Mouse (Mus musculus) kidney, embryonic 14.5 days (tissue): Measurements from ENCODE around the gene Gspt2. TPM values are rescaled to one million over a fixed set of nuclear protein-coding genes. Genes with fewer than 3 reads are reported as not detected.
"Not testable (repeated sequence)": the region's sequence is repeated elsewhere in the genome, so short reads cannot be mapped to it uniquely, and the experiment has no call there.

Experiments used
- ATAC-seq: fragments of 200-750 bp; cut with Nextera tagmentation; 2 replicates; pipeline ENCODE4 v1.8.0; 2017; ENCODE audit warnings: moderate number of reproducible peaks, mild to moderate bottlenecking, moderate TSS enrichment, moderate library complexity; ENCODE audit not compliant: low FRiP score, low TSS enrichment
- H3K27ac ChIP-seq: fragments of 300-500 bp; sonication (generic); 2 replicates; pipeline ENCODE4 v1.5.1; 2014; ENCODE audit warnings: low read depth, mild to moderate bottlenecking, low read length, moderate library complexity, mixed read lengths
- H3K27me3 ChIP-seq: fragments of 300-500 bp; sonication (generic); 2 replicates; pipeline ENCODE4 v1.6.1; 2014; ENCODE audit warnings: mild to moderate bottlenecking, low read length; ENCODE audit not compliant: control insufficient read depth, insufficient read depth
- H3K36me3 ChIP-seq: fragments of 300-500 bp; sonication (generic); 2 replicates; pipeline ENCODE4 v1.6.1; 2014; ENCODE audit warnings: low read length, mixed read lengths; ENCODE audit not compliant: control insufficient read depth, insufficient read depth
- H3K4me1 ChIP-seq: fragments of 300-500 bp; sonication (generic); 2 replicates; pipeline ENCODE4 v1.6.1; 2014; ENCODE audit warnings: low read length, mixed read lengths; ENCODE audit not compliant: control insufficient read depth, insufficient read depth
- H3K4me2 ChIP-seq: fragments of 300-500 bp; sonication (generic); replicated peaks from 2 replicates; pipeline ENCODE4 v1.6.1; 2014; ENCODE audit warnings: low read depth, mild to moderate bottlenecking, low read length
- H3K4me3 ChIP-seq: fragments of 300-500 bp; sonication (generic); 2 replicates; pipeline ENCODE4 v1.5.1; 2014; ENCODE audit warnings: mild to moderate bottlenecking, low read length
- H3K9ac ChIP-seq: fragments of 300-500 bp; sonication (generic); 2 replicates; pipeline ENCODE4 v1.6.1; 2014; ENCODE audit warnings: low read depth, mild to moderate bottlenecking, low read length, moderate library complexity
- H3K9me3 ChIP-seq: fragments of 300-500 bp; sonication (generic); 2 replicates; pipeline ENCODE4 v1.6.1; 2016; ENCODE audit warnings: low read length; ENCODE audit not compliant: control insufficient read depth
- WGBS: fragments of 180-500 bp; shearing (Covaris S2); extraction: QIAGEN DNeasy Blood & Tissue Kit; methylation state at CpG from one replicate; pipeline ENCODE4 v1.1.7; 2014; 5-methylcytosine and 5-hydroxymethylcytosine counted together
- polyA plus RNA-seq: library from polyadenylated mRNA; unstranded; fragments of >200 nt; fragmentation: Nextera tagmentation; extraction: Ambion mirVana; gene quantifications from 2 replicates; pipeline ENCODE4 v1.2.1, GENCODE M21; 2014

Gene Gspt2
- 4.6 and 7.3 TPM in 2 replicates for polyA plus RNA-seq

DNA sequence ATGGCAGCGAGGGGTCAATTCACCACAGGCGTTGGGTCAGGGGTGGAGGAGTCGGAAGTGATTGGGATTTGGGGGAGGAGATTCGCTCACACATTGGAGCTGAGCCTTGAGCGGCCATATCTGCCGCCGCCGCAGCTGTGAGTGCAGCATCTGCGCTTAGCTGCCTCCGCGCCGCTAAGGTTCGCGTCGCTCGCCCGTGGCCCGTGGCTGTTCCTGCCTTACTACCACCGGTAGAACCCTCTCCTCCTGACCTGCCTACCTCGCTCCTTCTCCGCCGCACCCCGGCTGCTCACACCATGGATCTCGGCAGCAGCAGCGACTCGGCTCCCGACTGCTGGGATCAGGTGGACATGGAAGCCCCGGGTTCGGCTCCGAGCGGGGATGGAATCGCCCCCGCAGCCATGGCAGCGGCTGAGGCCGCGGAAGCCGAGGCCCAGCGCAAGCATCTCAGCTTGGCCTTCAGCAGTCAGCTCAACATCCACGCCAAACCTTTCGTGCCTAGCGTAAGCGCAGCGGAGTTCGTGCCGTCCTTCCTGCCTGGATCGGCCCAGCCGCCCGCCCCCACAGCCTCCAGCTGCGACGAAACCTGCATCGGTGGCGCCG is at the start of gene Gspt2:
Gspt2 (plus strand) TSS at position 109 of the 603 bp plus-strand sequence.
- Histone ChIP-seq H3K27ac (no peak within 1 kb of the TSS), H3K4me2 (peak within 1 kb of the TSS; percentile 44), H3K9ac (peak within 1 kb of the TSS; percentile 57), H3K36me3 (no peaks in the 10 kb centered on the region), H3K9me3 (no peaks in the 10 kb centered on the region), H3K27me3 (no peaks in the 10 kb centered on the region; the same call in 1 of the 2 replicates), H3K4me3 (peak within 1 kb of the TSS; percentile 58), H3K4me1 (no peaks in the 10 kb centered on the region)
- 27% methylated on average over 53 of the region's 53 CpGs for WGBS
- peak; percentile 89 for ATAC-seq

DNA sequence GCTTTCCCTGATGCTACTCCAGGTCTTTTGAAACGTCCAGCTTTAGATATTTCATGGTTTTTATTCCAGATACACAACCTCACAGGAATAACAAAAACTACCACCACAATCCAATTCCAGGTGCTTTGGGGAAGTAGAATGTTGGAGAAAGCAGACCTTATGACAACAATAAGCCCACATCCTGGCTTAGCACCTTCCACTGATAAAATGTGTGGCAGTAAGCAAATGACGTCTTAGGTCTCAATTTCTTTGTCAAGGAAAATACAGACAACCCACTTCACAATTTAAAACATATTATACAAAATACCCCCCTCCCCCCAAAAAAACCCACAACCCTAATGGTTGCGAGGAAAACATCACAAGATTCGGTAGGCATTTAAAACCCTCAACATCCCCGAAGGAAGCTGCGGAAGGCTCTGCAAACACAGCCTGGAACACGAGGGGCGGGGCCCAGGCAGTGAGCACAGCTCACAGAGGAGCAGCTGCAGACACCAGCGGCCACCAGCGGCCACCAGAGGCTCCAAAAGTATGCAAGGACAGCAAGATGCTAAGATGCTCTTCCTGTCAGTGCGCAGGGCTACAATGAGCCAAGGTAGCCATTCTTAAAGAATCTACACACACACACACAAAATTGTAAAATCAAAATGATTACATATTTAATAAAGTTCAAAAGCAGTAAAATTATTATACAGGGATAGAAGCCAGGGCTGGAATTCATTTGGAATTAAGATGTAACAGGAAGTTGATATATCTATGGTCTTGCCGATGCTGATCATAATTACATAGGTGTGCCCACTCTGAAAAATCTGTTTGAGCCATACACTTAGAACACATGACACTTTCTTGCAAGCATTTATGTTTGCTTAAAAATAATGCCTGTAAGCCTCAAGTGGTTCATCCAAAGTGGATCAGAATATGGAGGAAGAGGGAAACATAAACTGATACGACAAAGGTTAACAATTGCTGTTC is 10.8 kb upstream of the Gspt2 start:
- 41% methylated on average over 13 of the region's 13 CpGs for WGBS
- no peaks in the 10 kb centered on the region for H3K36me3 ChIP-seq

GRCm38 (mm10) chrX:94636911-94637310 is 1.0 kb downstream of the Gspt2 start:
- Histone ChIP-seq H3K4me3 (peak overlapping the region; percentile 58), H3K4me2 (peak overlapping the region; percentile 44), H3K9ac (no peak overlapping the region), H3K27ac (no peak overlapping the region), H3K4me1 (no peaks in the 10 kb centered on the region), H3K9me3 (no peaks in the 10 kb centered on the region), H3K27me3 (no peaks in the 10 kb centered on the region; the same call in 1 of the 2 replicates), H3K36me3 (no peaks in the 10 kb centered on the region)
- WGBS: 73% methylated on average over 8 of the region's 8 CpGs
- no peak for ATAC-seq

More for the DNA sequence above, 10.8 kb upstream of the Gspt2 start:
- H3K4me1 ChIP-seq: no peaks in the 10 kb centered on the region
- no peak overlapping the region for H3K27ac ChIP-seq
- H3K4me3 ChIP-seq: no peak overlapping the region
- no peak overlapping the region for H3K9ac ChIP-seq
- no peaks in the 10 kb centered on the region; the same call in 1 of the 2 replicates for H3K27me3 ChIP-seq
- peak; percentile 93 for ATAC-seq
- no peaks in the 10 kb centered on the region for H3K9me3 ChIP-seq
- H3K4me2 ChIP-seq: no peak overlapping the region; the same call in 1 of the 2 replicates

GRCm38 (mm10) chrX:94648541-94648940 is 12.7 kb downstream of the Gspt2 start:
- Histone ChIP-seq H3K36me3 (no peaks in the 10 kb centered on the region), H3K4me1 (no peaks in the 10 kb centered on the region), H3K4me2 (no peak overlapping the region), H3K4me3 (no peak overlapping the region), H3K27me3 (no peaks in the 10 kb centered on the region), H3K9me3 (no peaks in the 10 kb centered on the region), H3K9ac (no peak overlapping the region), H3K27ac (no peak overlapping the region)
- ATAC-seq: no peak

GRCm38 (mm10) chrX:94657734-94658133 is 21.9 kb downstream of the Gspt2 start:
- H3K36me3 ChIP-seq: no peaks in the 10 kb centered on the region
- no peaks in the 10 kb centered on the region for H3K4me1 ChIP-seq
- no peaks in the 10 kb centered on the region for H3K9me3 ChIP-seq
- H3K27ac ChIP-seq: no peak overlapping the region
- H3K4me2 ChIP-seq: no peak overlapping the region
- no peak overlapping the region for H3K4me3 ChIP-seq
- 42% methylated on average over 2 of the region's 2 CpGs for WGBS
- no peak overlapping the region for H3K9ac ChIP-seq
- no peak for ATAC-seq
- no peaks in the 10 kb centered on the region; the same call in 1 of the 2 replicates for H3K27me3 ChIP-seq

- Histone ChIP-seq H3K36me3 (no peaks in the 10 kb centered on the region), H3K9me3 (no peaks in the 10 kb centered on the region), H3K4me1 (no peaks in the 10 kb centered on the region), H3K4me2 (no peak overlapping the region), H3K27ac (no peak overlapping the region), H3K9ac (no peak overlapping the region), H3K27me3 (no peaks in the 10 kb centered on the region), H3K4me3 (no peak overlapping the region)
- no peak for ATAC-seq
- 74% methylated on average over 4 of the region's 4 CpGs for WGBS
Observed at GRCm38 (mm10) chrX:94670814-94671213, 34.9 kb downstream of the Gspt2 start.

DNA sequence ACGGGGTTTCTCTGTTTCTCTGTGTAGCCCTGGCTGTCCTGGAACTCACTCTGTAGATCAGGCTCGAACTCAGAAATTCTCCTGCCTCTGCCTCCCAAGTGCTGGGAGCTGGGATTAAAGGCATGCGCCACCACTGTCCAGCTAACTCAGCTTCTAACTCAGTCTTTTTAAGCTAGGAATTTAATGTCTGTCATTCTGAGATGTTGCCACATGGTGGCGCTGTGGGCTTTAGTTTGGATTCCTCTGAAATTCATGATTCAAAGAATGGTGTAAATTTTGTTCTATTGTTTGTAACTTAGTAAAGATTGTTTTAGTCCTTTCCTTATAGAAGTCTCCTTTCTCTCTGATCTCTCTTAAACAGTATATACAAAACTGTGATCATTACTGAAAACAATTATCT is 39.1 kb downstream of the Gspt2 start:
- Histone ChIP-seq H3K9ac (no peak overlapping the region), H3K4me3 (no peak overlapping the region), H3K9me3 (no peaks in the 10 kb centered on the region), H3K4me1 (no peaks in the 10 kb centered on the region), H3K36me3 (no peaks in the 10 kb centered on the region), H3K27ac (no peak overlapping the region), H3K4me2 (no peak overlapping the region), H3K27me3 (no peaks in the 10 kb centered on the region)
- no peak for ATAC-seq
- 59% methylated on average over 4 of the region's 4 CpGs for WGBS

DNA sequence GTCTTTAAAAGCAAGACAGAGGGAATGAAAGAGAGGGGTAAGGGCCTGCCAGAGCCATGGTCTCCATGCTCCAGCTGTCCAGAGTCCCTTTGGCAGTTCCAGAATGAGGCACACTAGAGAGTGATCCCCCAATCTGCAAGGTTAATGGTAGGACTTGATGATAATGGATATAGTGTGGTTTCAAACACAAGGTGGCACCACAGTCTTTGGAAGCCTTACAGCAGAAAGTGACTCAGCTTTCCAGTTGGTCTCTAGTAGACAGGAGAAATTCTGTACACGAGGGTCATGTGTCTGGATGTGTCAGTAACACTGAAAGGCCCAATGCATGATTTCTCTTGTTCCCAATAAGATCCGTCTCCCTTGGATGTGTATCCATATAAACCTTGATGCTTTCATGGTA is 45.7 kb downstream of the Gspt2 start:
- WGBS: no CpG with 5 or more reads among the region's 2 CpGs
- not testable (repeated sequence) for H3K4me1 ChIP-seq, ATAC-seq

GRCm38 (mm10) chrX:94689593-94689992 is 53.7 kb downstream of the Gspt2 start:
- not testable (repeated sequence) for H3K9ac ChIP-seq, H3K4me2 ChIP-seq, H3K9me3 ChIP-seq, H3K27me3 ChIP-seq, H3K27ac ChIP-seq, H3K36me3 ChIP-seq, H3K4me1 ChIP-seq, H3K4me3 ChIP-seq
- peak; percentile 52; the same call in 1 of the 2 replicates for ATAC-seq
- WGBS: 88% methylated on average over 5 of the region's 5 CpGs

More for the DNA sequence above, 45.7 kb downstream of the Gspt2 start:
- not testable (repeated sequence) for H3K4me2 ChIP-seq, H3K4me3 ChIP-seq, H3K9ac ChIP-seq, H3K27me3 ChIP-seq, H3K9me3 ChIP-seq, H3K27ac ChIP-seq, H3K36me3 ChIP-seq
